Mouse (Mus musculus) embryonic facial prominence, embryonic 13.5 days (tissue): ENCODE data around the gene Pds5a. TPM values are rescaled to one million over a fixed set of nuclear protein-coding genes. Genes with fewer than 3 reads are reported as not detected.

Experiments
- ATAC-seq: fragments of 200-750 bp; cut with Nextera tagmentation; 2 replicates; pipeline ENCODE4 v1.8.0; 2017; ENCODE audit warnings: low read depth; ENCODE audit not compliant: insufficient number of reproducible peaks, insufficient read depth, low FRiP score, low TSS enrichment
- H3K27ac ChIP-seq: fragments of 300-500 bp; sonication (generic); 2 replicates; pipeline ENCODE4 v1.5.1; 2015; ENCODE audit warnings: moderate library complexity, mild to moderate bottlenecking, inconsistent platforms
- H3K27me3 ChIP-seq: fragments of 300-500 bp; sonication (generic); 2 replicates; pipeline ENCODE4 v1.6.1; 2015; ENCODE audit warnings: mild to moderate bottlenecking, inconsistent platforms
- H3K36me3 ChIP-seq: fragments of 300-500 bp; sonication (generic); 2 replicates; pipeline ENCODE4 v1.6.1; 2015; ENCODE audit warnings: mild to moderate bottlenecking, inconsistent platforms
- H3K4me1 ChIP-seq: fragments of 300-500 bp; sonication (generic); 2 replicates; pipeline ENCODE4 v1.6.1; 2015; ENCODE audit warnings: inconsistent platforms
- H3K4me2 ChIP-seq: fragments of 300-500 bp; sonication (generic); 2 replicates; pipeline ENCODE4 v1.6.1; 2015; ENCODE audit warnings: moderate library complexity, mild to moderate bottlenecking, inconsistent platforms
- H3K4me3 ChIP-seq: fragments of 300-500 bp; sonication (generic); 2 replicates; pipeline ENCODE4 v1.5.1; 2015; ENCODE audit warnings: mild to moderate bottlenecking, inconsistent platforms
- H3K9ac ChIP-seq: fragments of 300-500 bp; sonication (generic); 2 replicates; pipeline ENCODE4 v1.6.1; 2015; ENCODE audit warnings: mild to moderate bottlenecking, inconsistent platforms
- H3K9me3 ChIP-seq: fragments of 300-500 bp; sonication (generic); 2 replicates; pipeline ENCODE4 v1.6.1; 2016; ENCODE audit warnings: inconsistent platforms
- WGBS: fragments of 180-500 bp; shearing (Covaris S2); methylation state at CpG from one replicate; pipeline ENCODE4 v1.1.7; 2015; ENCODE audit warnings: mixed read lengths; 5-methylcytosine and 5-hydroxymethylcytosine counted together
- polyA plus RNA-seq: library from polyadenylated mRNA; unstranded; fragments of >200 nt; fragmentation: Nextera tagmentation; extraction: Ambion mirVana; gene quantifications from 2 replicates; pipeline ENCODE4 v1.2.1, GENCODE M21; 2015

Pds5a gene
- polyA plus RNA-seq, 1 experiment from 2014 or later = 80.2 TPM

- peaks cover 10% of the 10 kb centered on the region; the same call in 1 of the 2 replicates for H3K36me3 ChIP-seq
- H3K27ac ChIP-seq = no peak overlapping the region; the same call in 1 of the 2 replicates
- H3K27me3 ChIP-seq = no peaks in the 10 kb centered on the region
- no peak overlapping the region for H3K4me2 ChIP-seq
- WGBS = 42% methylated on average over 20 of the region's 20 CpGs
- ATAC-seq = no peak
- no peak overlapping the region for H3K9ac ChIP-seq
- H3K9me3 ChIP-seq = no peaks in the 10 kb centered on the region
- no peak overlapping the region for H3K4me3 ChIP-seq
- peaks cover 6% of the 10 kb centered on the region; the same call in 1 of the 2 replicates for H3K4me1 ChIP-seq
These were observed 136.8 kb downstream of the Pds5a start for GRCm38 (mm10) chr5:65561125-65561893.

- Histone ChIP-seq H3K36me3 (peaks cover 19% of the 10 kb centered on the region; the same call in 1 of the 2 replicates), H3K27ac (no peak overlapping the region), H3K27me3 (no peaks in the 10 kb centered on the region), H3K9ac (no peak overlapping the region), H3K4me1 (peaks cover 6% of the 10 kb centered on the region; the same call in 1 of the 2 replicates), H3K4me2 (no peak overlapping the region), H3K4me3 (no peak overlapping the region), H3K9me3 (no peaks in the 10 kb centered on the region)
- ATAC-seq = no peak
These were observed 141.0 kb downstream of the Pds5a start for GRCm38 (mm10) chr5:65557109-65557508.

Other genes with a start within 250 kb of the Pds5a start
- not detected in 2 replicates for gene Gm43552, start 205.4 kb downstream of the Pds5a start, polyA plus RNA-seq
- 102 and 117 TPM in 2 replicates for gene Smim14, start 161.1 kb downstream of the Pds5a start, polyA plus RNA-seq
- 207 and 213 TPM in 2 replicates for gene Ube2k, start 161.0 kb downstream of the Pds5a start, polyA plus RNA-seq
- 33.5 and 34.2 TPM in 2 replicates for gene N4bp2, start 65.2 kb upstream of the Pds5a start, polyA plus RNA-seq
- gene Rhoh, start 162.9 kb upstream of the Pds5a start, polyA plus RNA-seq = 0.50 and 0.58 TPM in 2 replicates
- gene Chrna9, start 236.6 kb upstream of the Pds5a start, polyA plus RNA-seq = 0.37 TPM in 1 of 2 replicates, not detected in the other